Mouse (Mus musculus) testis, postnatal 10 days (tissue): ENCODE data around the gene Scnm1.
A peak's percentile ranks its signal among the peaks of the same experiment; 100 is the strongest.
"Not testable (repeated sequence)": the region's sequence is repeated elsewhere in the genome, so short reads cannot be mapped to it uniquely, and the experiment has no call there.

Experiments used
- DNase-seq: peaks from one replicate; pipeline ENCODE4 v3.0.0; 2021; ENCODE audit warnings: low spot score

The Scnm1 gene

GRCm38 (mm10) chr3:95147924-95148323, 14.1 kb upstream of the Scnm1 start:
- no peak for DNase-seq

GRCm38 (mm10) chr3:95142617-95143011, 8.8 kb upstream of the Scnm1 start:
- peak; percentile 92 for DNase-seq

GRCm38 (mm10) chr3:95141952-95142616, 8.3 kb upstream of the Scnm1 start, which contains the start of gene Tnfaip8l2:
Gene Tnfaip8l2, minus strand, starts transcription at chr3:95142360.
- no peak for DNase-seq

GRCm38 (mm10) chr3:95141474-95141873, 7.7 kb upstream of the Scnm1 start:
- DNase-seq: no peak

DNA sequence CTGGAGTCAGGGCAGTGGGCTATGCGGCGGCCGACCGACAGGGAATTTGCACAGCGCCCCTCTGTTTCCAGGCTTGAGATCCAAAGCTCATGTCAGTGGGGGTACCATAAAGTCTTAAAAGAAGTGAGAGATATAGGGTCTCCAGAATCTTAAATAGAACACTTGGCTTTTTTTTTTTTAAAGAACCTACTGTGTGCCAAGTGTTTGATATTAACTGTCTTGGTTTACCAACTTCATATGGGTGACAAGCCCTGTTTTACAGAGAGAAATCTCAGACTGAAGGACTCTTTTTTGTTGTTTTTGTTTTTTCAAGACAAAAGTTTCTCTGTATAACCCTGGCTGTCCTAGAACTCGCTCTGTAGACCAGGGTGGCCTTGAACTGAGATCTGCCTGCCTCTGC, 7.0 kb upstream of the Scnm1 start:
- no peak for DNase-seq

DNA sequence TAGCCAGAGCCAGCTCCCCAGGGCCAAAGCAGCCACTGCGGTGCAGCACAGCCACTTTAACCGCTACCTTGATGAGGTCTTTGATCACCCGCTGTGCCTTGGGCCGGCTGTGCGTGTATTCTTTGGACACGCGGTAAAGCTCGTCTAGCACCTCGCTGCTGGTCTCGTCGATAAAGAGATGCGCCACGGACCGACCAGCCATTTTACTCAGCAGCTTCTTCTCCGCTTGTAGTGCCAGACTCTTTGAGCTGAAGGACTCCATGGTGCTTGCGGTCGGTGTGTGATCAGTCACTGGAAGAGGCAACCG, 6.4 kb upstream of the Scnm1 start:
- no peak for DNase-seq

GRCm38 (mm10) chr3:95139586-95140288, 5.9 kb upstream of the Scnm1 start:
- DNase-seq: peak; percentile 43

GRCm38 (mm10) chr3:95136336-95136735, 2.5 kb upstream of the Scnm1 start:
- DNase-seq: no peak

DNA sequence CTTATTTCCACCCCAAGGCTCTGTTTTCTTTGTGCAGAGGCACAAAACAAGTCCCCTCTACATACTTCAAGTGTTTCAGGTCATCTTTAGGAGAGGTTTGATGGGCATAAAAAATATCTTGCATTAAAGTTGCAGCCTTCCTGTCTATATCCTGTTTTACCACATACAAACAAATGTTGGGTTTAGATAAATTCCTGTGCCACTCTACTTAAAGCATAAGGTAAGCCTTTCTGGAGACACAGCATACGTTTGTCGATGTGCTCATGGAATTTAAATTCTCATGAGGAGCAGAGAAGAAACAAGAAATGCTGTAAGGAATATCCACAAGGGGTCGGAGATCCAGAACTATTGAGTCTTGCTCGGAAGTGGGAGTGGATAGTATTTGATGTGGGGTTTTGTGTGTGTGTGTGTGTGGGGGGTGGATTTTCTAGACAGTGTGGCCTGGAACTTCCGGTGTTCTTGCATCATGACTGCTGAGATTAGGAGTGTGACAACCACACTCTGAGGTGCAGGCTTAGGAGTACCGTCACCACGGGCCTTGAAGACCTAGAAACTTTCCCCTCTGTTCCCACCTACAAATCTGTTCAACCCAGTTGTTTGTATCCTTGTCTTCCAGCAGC, 1.7 kb upstream of the Scnm1 start:
- DNase-seq: no peak

GRCm38 (mm10) chr3:95135023-95135422, 1.2 kb upstream of the Scnm1 start:
- DNase-seq: peak; percentile 83

- DNase-seq: not testable (repeated sequence)
Measured at GRCm38 (mm10) chr3:95134133-95134532, 322 bp upstream of the Scnm1 start.

- no peak for DNase-seq
Measured at GRCm38 (mm10) chr3:95133176-95133575, 635 bp downstream of the Scnm1 start.

DNA sequence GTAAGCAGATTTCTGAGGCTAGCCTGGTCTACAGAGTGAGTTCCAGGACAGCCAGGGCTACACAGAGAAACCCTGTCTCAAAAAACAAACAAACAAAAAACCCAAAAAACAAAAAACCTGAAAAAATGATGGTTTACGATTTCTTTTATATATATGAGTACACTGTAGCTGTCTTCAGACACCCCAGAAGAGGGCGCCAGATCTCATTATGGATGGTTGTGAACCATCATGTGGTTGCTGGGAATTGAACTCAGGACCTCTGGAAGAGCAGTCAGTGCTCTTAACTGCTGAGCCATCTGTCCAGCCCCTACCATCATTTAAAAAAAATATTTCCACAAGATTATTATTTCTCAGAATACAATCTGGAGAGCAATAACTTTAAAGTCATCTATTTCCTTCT, 1.4 kb downstream of the Scnm1 start:
- DNase-seq: not testable (repeated sequence)

- no peak for DNase-seq
Measured at GRCm38 (mm10) chr3:95130081-95130480, 3.7 kb downstream of the Scnm1 start.

- DNase-seq: no peak
Measured at GRCm38 (mm10) chr3:95129226-95129651, 4.6 kb downstream of the Scnm1 start.

DNA sequence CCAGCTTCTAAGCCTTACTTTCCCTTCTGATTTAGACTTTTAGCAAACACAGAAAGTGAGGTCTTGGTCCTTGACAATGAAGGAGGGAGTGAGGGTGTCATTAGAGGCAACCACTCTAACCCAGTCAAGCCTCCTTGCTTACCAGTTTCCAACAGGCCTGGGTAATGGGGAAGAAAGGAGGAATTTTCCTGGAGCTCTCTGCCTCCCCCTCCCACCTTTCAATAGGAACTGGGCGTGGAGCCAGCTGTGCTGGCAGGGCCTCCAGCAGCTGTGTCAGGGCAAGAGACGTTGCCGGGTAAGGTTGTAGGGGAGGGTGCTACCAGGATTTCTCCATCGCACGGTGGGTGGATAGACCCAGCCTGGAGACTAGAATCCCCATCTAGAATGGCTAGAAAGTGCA, 8.8 kb downstream of the Scnm1 start:
- peak; percentile 74 for DNase-seq

GRCm38 (mm10) chr3:95124246-95124645, 9.6 kb downstream of the Scnm1 start, which contains the start of gene Tmod4:
Gene Tmod4, plus strand, starts transcription at chr3:95124476.
- DNase-seq: no peak

DNA sequence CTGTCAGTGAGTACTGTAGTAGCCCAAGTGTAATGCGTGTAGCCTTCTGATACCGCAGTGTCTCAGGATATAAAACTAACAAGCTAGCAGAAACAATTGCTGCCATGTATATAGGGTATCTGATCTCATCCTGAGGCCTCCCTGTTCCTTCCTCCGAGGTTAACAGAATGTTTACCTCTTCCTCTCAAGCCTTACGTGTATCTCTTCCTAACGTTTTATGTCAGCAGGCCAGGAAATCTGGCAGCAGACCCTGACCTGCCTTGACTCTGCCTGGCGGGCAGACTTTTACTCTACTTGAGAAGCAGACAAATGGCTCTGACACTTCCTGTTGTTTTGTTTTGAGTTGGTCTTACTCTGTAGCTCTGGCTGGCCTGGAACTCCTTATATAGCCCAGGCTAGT, 12.2 kb downstream of the Scnm1 start:
- DNase-seq: no peak

- no peak for DNase-seq
Measured at GRCm38 (mm10) chr3:95117751-95118150, 16.1 kb downstream of the Scnm1 start.

- no peak for DNase-seq
Measured at GRCm38 (mm10) chr3:95112760-95113159, 21.1 kb downstream of the Scnm1 start.

GRCm38 (mm10) chr3:95110911-95111726, 22.7 kb downstream of the Scnm1 start, which contains the start of gene Vps72:
Gene Vps72, plus strand, starts transcription at chr3:95111022.
- DNase-seq: peak; percentile 91

DNA sequence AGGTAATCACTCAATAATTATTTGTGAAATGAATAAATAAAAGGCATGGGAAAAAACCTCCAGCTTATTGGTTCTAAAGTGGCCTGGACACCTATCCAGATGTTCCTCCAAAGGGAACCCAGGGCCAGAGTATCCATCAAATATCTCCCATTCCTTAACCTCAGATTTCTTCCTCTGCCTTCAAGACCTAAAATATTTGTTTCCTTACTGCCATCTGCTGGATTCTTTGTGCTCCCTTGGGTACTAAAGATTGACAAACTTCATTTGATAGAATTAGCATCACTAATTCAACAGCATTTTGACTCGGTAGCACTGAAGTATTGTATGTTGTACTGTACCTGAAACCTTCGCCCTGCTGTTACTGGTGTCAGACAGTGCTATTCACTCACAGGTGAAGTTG, 25.9 kb downstream of the Scnm1 start:
- DNase-seq: no peak
